Mouse (Mus musculus): ENCODE measurements around the gene Gm13287. TPM values are rescaled to one million over a fixed set of nuclear protein-coding genes. Genes with fewer than 3 reads are reported as not detected.
"Not testable (repeated sequence)": the region's sequence is repeated elsewhere in the genome, so short reads cannot be mapped to it uniquely, and the experiment has no call there.

Gene Gm13287
- total and polyA plus RNA-seq, 2 experiments from 2014 or later: not detected

GRCm38 (mm10) chr4:88805231-88805630 lies 2.2 kb downstream of the Gm13287 start, which contains the start of gene Gm13288:
Gm13288 (plus strand) TSS chr4:88805531.
- WGBS: no CpG with 5 or more reads among the region's 8 CpGs
- 0 out of 2 replicates have a peak within 1 kb of the TSS, but pooled peaks have one; percentile 24 for H3K4me3 ChIP-seq (ENCODE audit: low read depth, low read length)
- not testable (repeated sequence) for ATAC-seq (ENCODE audit: insufficient read depth, low read depth); H3K27ac ChIP-seq (ENCODE audit: low read depth); H3K9me3 ChIP-seq (replicated peaks; ENCODE audit: control insufficient read depth, low read length); H3K4me1 ChIP-seq (ENCODE audit: control insufficient read depth, insufficient read depth); H3K9ac ChIP-seq (replicated peaks; ENCODE audit: low read depth, low read length); H3K4me2 ChIP-seq (ENCODE audit: low read depth, low read length); H3K27me3 ChIP-seq (ENCODE audit: control insufficient read depth, insufficient read depth, low read length); H3K36me3 ChIP-seq (replicated peaks; ENCODE audit: control insufficient read depth, insufficient read depth, low read length); DNase-seq (ENCODE audit: low spot score)

GRCm38 (mm10) chr4:88805761-88806160 lies 2.7 kb downstream of the Gm13287 start:
- DNase-seq (ENCODE audit: low spot score): not testable (repeated sequence)

GRCm38 (mm10) chr4:88815928-88816327 lies 12.9 kb downstream of the Gm13287 start, which contains the start of gene Ifna7:
Ifna7 (plus strand) TSS chr4:88816228.
- Histone ChIP-seq H3K9me3 (replicated peaks; ENCODE audit: control insufficient read depth, low read length) (no peaks in the 10 kb centered on the region), H3K9ac (replicated peaks; ENCODE audit: low read depth, low read length) (no peak within 1 kb of the TSS), H3K36me3 (replicated peaks; ENCODE audit: control insufficient read depth, insufficient read depth, low read length) (no peaks in the 10 kb centered on the region), H3K4me2 (ENCODE audit: low read depth, low read length) (no peak within 1 kb of the TSS), H3K27ac (ENCODE audit: low read depth) (no peak within 1 kb of the TSS), H3K27me3 (ENCODE audit: control insufficient read depth, insufficient read depth, low read length) (no peaks in the 10 kb centered on the region), H3K4me3 (ENCODE audit: low read depth, low read length) (no peak within 1 kb of the TSS), H3K4me1 (ENCODE audit: control insufficient read depth, insufficient read depth) (no peaks in the 10 kb centered on the region)
- no peak for TF ChIP-seq CTCF (IDR thresholded peaks at IDR 0.05; ENCODE audit: low read depth)
- no peak for TF ChIP-seq EP300 (IDR thresholded peaks at IDR 0.05; ENCODE audit: low read depth)
- ATAC-seq (ENCODE audit: insufficient read depth, low read depth) (no peak), DNase-seq (ENCODE audit: low spot score) (no peak)
- 52% methylated on average over 3 of the region's 3 CpGs for WGBS

More at GRCm38 (mm10) chr4:88805761-88806160, 2.7 kb downstream of the Gm13287 start:
- H3K27me3 ChIP-seq (ENCODE audit: control insufficient read depth, insufficient read depth, low read length); ATAC-seq (ENCODE audit: insufficient read depth, low read depth); H3K4me2 ChIP-seq (ENCODE audit: low read depth, low read length); H3K36me3 ChIP-seq (replicated peaks; ENCODE audit: control insufficient read depth, insufficient read depth, low read length); H3K9ac ChIP-seq (replicated peaks; ENCODE audit: low read depth, low read length); H3K27ac ChIP-seq (ENCODE audit: low read depth); H3K4me1 ChIP-seq (ENCODE audit: control insufficient read depth, insufficient read depth); H3K9me3 ChIP-seq (replicated peaks; ENCODE audit: control insufficient read depth, low read length): not testable (repeated sequence)
- peak; percentile 32 for TF ChIP-seq CTCF (IDR thresholded peaks at IDR 0.05; ENCODE audit: low read depth)
- 0 out of 2 replicates have a peak overlapping the region, but pooled peaks have one; percentile 24 for H3K4me3 ChIP-seq (ENCODE audit: low read depth, low read length)
- 0% methylated on average over 4 of the region's 34 CpGs for WGBS

- WGBS: 57% methylated on average over 1 of the region's 1 CpGs
- Histone ChIP-seq H3K36me3 (replicated peaks; ENCODE audit: control insufficient read depth, insufficient read depth, low read length) (no peaks in the 10 kb centered on the region), H3K4me3 (ENCODE audit: low read depth, low read length) (no peak within 1 kb of the TSS), H3K9me3 (replicated peaks; ENCODE audit: control insufficient read depth, low read length) (no peaks in the 10 kb centered on the region), H3K27ac (ENCODE audit: low read depth) (no peak within 1 kb of the TSS), H3K4me1 (ENCODE audit: control insufficient read depth, insufficient read depth) (no peaks in the 10 kb centered on the region), H3K4me2 (ENCODE audit: low read depth, low read length) (no peak within 1 kb of the TSS), H3K27me3 (ENCODE audit: control insufficient read depth, insufficient read depth, low read length) (no peaks in the 10 kb centered on the region), H3K9ac (replicated peaks; ENCODE audit: low read depth, low read length) (no peak within 1 kb of the TSS)
- no peak for DNase-seq (ENCODE audit: low spot score)
- no peak for ATAC-seq (ENCODE audit: insufficient read depth, low read depth)
- TF ChIP-seq CTCF (IDR thresholded peaks at IDR 0.05; ENCODE audit: low read depth): no peak
These were observed 16.6 kb downstream of the Gm13287 start, which contains the start of gene Ifna11 for GRCm38 (mm10) chr4:88819659-88820058. Ifna11 (plus strand) TSS chr4:88819959.

- Histone ChIP-seq H3K9ac (replicated peaks; ENCODE audit: low read depth, low read length) (no peak overlapping the region), H3K4me1 (ENCODE audit: control insufficient read depth, insufficient read depth) (no peaks in the 10 kb centered on the region), H3K4me2 (ENCODE audit: low read depth, low read length) (no peak overlapping the region), H3K9me3 (replicated peaks; ENCODE audit: control insufficient read depth, low read length) (no peaks in the 10 kb centered on the region), H3K27ac (ENCODE audit: low read depth) (no peak overlapping the region), H3K4me3 (ENCODE audit: low read depth, low read length) (no peak overlapping the region), H3K36me3 (replicated peaks; ENCODE audit: control insufficient read depth, insufficient read depth, low read length) (no peaks in the 10 kb centered on the region), H3K27me3 (ENCODE audit: control insufficient read depth, insufficient read depth, low read length) (no peaks in the 10 kb centered on the region)
- TF ChIP-seq CTCF (IDR thresholded peaks at IDR 0.05; ENCODE audit: low read depth) (peak; percentile 42), EP300 (IDR thresholded peaks at IDR 0.05; ENCODE audit: low read depth) (no peak)
- DNase-seq (ENCODE audit: low spot score) (no peak), ATAC-seq (ENCODE audit: insufficient read depth, low read depth) (no peak)
- WGBS: 25% methylated on average over 4 of the region's 4 CpGs
These were observed 19.9 kb downstream of the Gm13287 start for GRCm38 (mm10) chr4:88822995-88823394.

GRCm38 (mm10) chr4:88827116-88827515 lies 24.1 kb downstream of the Gm13287 start, which contains the start of gene Ifna6:
Ifna6 (plus strand) TSS chr4:88827416.
- H3K9me3 ChIP-seq (replicated peaks; ENCODE audit: control insufficient read depth, low read length); H3K4me3 ChIP-seq (ENCODE audit: low read depth, low read length); H3K27ac ChIP-seq (ENCODE audit: low read depth); H3K27me3 ChIP-seq (ENCODE audit: control insufficient read depth, insufficient read depth, low read length); DNase-seq (ENCODE audit: low spot score); H3K4me2 ChIP-seq (ENCODE audit: low read depth, low read length); H3K9ac ChIP-seq (replicated peaks; ENCODE audit: low read depth, low read length); H3K36me3 ChIP-seq (replicated peaks; ENCODE audit: control insufficient read depth, insufficient read depth, low read length); ATAC-seq (ENCODE audit: insufficient read depth, low read depth); H3K4me1 ChIP-seq (ENCODE audit: control insufficient read depth, insufficient read depth): not testable (repeated sequence)

Measured in heart, postnatal 0 days (tissue).